Mouse (Mus musculus) kidney, postnatal 0 days (tissue): ENCODE measurements around the gene Sipa1l1. TPM values are rescaled to one million over a fixed set of nuclear protein-coding genes. Genes with fewer than 3 reads are reported as not detected.

Experiments used
- ATAC-seq: fragments of 200-750 bp; cut with Nextera tagmentation; replicated peaks from 2 replicates; pipeline ENCODE4 v1.8.0; 2017; ENCODE audit warnings: low read depth, moderate number of reproducible peaks, moderate TSS enrichment, moderate library complexity; ENCODE audit not compliant: low FRiP score
- DNase-seq: peaks from one replicate; pipeline ENCODE4 v3.0.0-alpha.2; 2016; ENCODE audit warnings: low spot score
- H3K27ac ChIP-seq: fragments of 300-500 bp; sonication (generic); 2 replicates; pipeline ENCODE4 v1.5.1; 2014; ENCODE audit warnings: mild to moderate bottlenecking
- H3K27me3 ChIP-seq: fragments of 300-500 bp; sonication (generic); 2 replicates; pipeline ENCODE4 v1.6.1; 2014; ENCODE audit warnings: low read length, mixed read lengths; ENCODE audit not compliant: insufficient read depth
- H3K36me3 ChIP-seq: fragments of 300-500 bp; sonication (generic); 2 replicates; pipeline ENCODE4 v1.6.1; 2014; ENCODE audit warnings: low read length, mixed read lengths; ENCODE audit not compliant: insufficient read depth
- H3K4me1 ChIP-seq: fragments of 300-500 bp; sonication (generic); replicated peaks from 2 replicates; pipeline ENCODE4 v1.6.1; 2014; ENCODE audit warnings: antibody characterized with exemption, low read length, mixed read lengths; ENCODE audit not compliant: insufficient read depth
- H3K4me2 ChIP-seq: fragments of 300-500 bp; sonication (generic); 2 replicates; pipeline ENCODE4 v1.6.1; 2014; ENCODE audit warnings: mild to moderate bottlenecking, low read length, moderate library complexity, mixed read lengths
- H3K4me3 ChIP-seq: fragments of 300-500 bp; sonication (generic); replicated peaks from 2 replicates; pipeline ENCODE4 v1.5.1; 2014; ENCODE audit warnings: low read depth, low read length
- H3K9ac ChIP-seq: fragments of 300-500 bp; sonication (generic); 2 replicates; pipeline ENCODE4 v1.6.1; 2014; ENCODE audit warnings: low read depth, low read length
- H3K9me3 ChIP-seq: fragments of 300-500 bp; sonication (generic); replicated peaks from 2 replicates; pipeline ENCODE4 v1.6.1; 2016; ENCODE audit warnings: low read length, inconsistent platforms, mixed read lengths
- CTCF ChIP-seq: IDR thresholded peaks from 2 replicates; pipeline ENCODE4 v1.5.1; 2016; ENCODE audit warnings: antibody characterized with exemption, low read depth, mild to moderate bottlenecking, moderate library complexity
- WGBS: fragments of 180-500 bp; shearing (Covaris S2); extraction: QIAGEN DNeasy Blood & Tissue Kit; methylation state at CpG from one replicate; pipeline ENCODE4 v1.1.7; 2014; 5-methylcytosine and 5-hydroxymethylcytosine counted together
- polyA plus RNA-seq: library from polyadenylated mRNA; unstranded; fragments of >200 nt; fragmentation: Nextera tagmentation; extraction: Ambion mirVana; gene quantifications from 2 replicates; pipeline ENCODE4 v1.2.1, GENCODE M21; 2015

Sipa1l1 gene
- polyA plus RNA-seq, 1 experiment from 2014 or later = 17.3 TPM

- TF ChIP-seq CTCF = peak; percentile 24; the same call in 1 of the 2 replicates
- no peak overlapping the region for H3K4me3 ChIP-seq
- no peak for ATAC-seq
- no peak overlapping the region for H3K9ac ChIP-seq
- no peak overlapping the region for H3K27ac ChIP-seq
- H3K4me2 ChIP-seq = no peak overlapping the region
- no peak for DNase-seq
- H3K9me3 ChIP-seq = no peaks in the 10 kb centered on the region
- H3K27me3 ChIP-seq = no peaks in the 10 kb centered on the region
- 0 out of 2 replicates have a peak, but pooled peaks cover 2% of the 10 kb centered on the region for H3K36me3 ChIP-seq
- H3K4me1 ChIP-seq = no peaks in the 10 kb centered on the region
- WGBS = 73% methylated on average over 5 of the region's 5 CpGs
These were observed 105.5 kb downstream of the Sipa1l1 start for GRCm38 (mm10) chr12:82274576-82274975.

DNA sequence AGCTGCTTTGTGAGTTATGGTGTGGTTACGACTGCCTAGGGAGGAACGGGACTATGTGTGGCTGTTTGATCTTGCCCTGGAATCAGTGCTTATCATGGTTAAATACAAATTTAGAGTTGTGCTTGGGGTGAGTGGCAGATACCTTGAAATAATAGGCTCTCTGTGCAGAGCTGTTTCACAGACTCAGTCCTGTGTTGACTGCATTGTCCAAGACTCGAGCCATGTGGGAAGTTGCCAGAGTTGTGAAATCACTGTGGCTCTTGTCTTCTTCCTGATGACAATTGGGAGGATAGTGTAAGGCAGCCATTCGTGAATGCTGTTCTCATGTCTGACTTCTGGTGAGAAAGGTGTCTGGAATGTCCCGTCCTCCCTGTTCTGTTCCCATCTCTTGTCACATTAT is 106.6 kb downstream of the Sipa1l1 start:
- H3K4me1 ChIP-seq = no peaks in the 10 kb centered on the region
- H3K9ac ChIP-seq = no peak overlapping the region
- no peaks in the 10 kb centered on the region for H3K9me3 ChIP-seq
- 0 out of 2 replicates have a peak, but pooled peaks cover 2% of the 10 kb centered on the region for H3K36me3 ChIP-seq
- H3K27me3 ChIP-seq = no peaks in the 10 kb centered on the region
- DNase-seq (no peak), ATAC-seq (no peak)
- no peak overlapping the region for H3K4me2 ChIP-seq
- TF ChIP-seq CTCF = no peak
- no peak overlapping the region for H3K27ac ChIP-seq
- 37% methylated on average over 5 of the region's 5 CpGs for WGBS
- no peak overlapping the region for H3K4me3 ChIP-seq

DNA sequence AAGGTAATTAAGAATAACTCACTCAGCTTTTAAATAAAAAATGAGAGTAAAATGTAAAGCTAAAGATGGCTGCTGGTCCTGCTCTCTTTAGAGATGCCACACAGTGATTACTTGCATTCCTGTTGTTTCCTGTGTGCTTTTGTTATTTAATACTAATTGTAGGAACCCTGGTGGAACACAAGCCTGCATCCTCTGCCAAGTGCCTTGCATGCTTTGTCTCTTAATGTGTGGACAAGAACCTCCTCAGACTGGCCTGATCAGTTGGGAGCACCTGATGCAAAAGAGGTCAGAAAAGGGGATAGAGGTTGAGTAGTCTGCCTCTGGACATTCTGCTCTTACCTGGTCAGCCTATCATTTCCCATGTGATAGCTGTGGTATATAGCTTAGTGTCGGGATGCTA is 107.5 kb downstream of the Sipa1l1 start:
- Histone ChIP-seq H3K36me3 (0 out of 2 replicates have a peak, but pooled peaks cover 2% of the 10 kb centered on the region), H3K9ac (no peak overlapping the region), H3K4me2 (no peak overlapping the region), H3K9me3 (no peaks in the 10 kb centered on the region), H3K4me1 (no peaks in the 10 kb centered on the region), H3K27me3 (no peaks in the 10 kb centered on the region), H3K27ac (no peak overlapping the region), H3K4me3 (no peak overlapping the region)
- TF ChIP-seq CTCF = no peak
- DNase-seq (no peak), ATAC-seq (no peak)
- 82% methylated on average over 1 of the region's 1 CpGs for WGBS

DNA sequence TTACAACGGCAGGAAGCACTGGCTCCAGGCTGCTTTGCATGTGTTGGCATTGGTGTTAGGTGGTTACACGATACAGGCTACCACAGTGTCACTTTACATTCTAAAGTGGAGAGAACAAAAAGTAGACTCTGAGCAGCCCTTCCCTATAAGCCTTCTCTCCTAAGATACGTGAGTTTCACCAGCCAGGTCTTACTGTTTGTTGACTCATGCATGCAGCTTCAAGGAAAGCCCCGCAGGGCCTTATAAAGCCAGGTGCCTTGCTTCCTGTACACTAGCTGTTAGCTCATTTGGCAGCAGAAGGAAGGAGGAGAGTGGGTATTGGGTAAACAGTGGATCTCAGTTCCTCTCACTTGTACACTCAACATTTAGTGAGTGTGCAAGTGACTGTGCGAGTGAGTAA is 115.5 kb downstream of the Sipa1l1 start:
- Histone ChIP-seq H3K4me2 (no peak overlapping the region), H3K9me3 (no peaks in the 10 kb centered on the region), H3K27me3 (no peaks in the 10 kb centered on the region), H3K4me3 (no peak overlapping the region), H3K9ac (no peak overlapping the region), H3K4me1 (no peaks in the 10 kb centered on the region), H3K36me3 (no peaks in the 10 kb centered on the region), H3K27ac (no peak overlapping the region)
- WGBS = 71% methylated on average over 5 of the region's 5 CpGs
- no peak for DNase-seq
- no peak for ATAC-seq
- TF ChIP-seq CTCF = no peak

DNA sequence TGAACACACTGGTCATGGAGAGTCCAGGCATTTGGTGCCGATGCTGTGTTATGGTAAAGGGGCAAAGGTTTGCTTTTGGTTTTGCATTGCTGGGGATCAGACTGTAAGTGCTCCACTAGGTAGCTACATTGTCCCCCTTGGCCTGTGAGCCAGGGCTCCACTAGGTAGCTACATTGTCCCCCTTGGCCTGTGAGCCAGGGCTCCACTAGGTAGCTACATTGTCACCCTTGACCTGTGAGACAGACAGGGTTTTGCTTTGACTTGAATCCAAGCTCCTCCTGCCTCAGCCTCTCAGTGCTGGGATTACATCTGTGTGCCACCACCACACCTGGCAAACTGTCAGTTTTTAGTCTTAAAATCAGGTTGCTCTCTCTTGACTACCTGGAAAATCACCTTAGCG is 115.9 kb downstream of the Sipa1l1 start:
- no peak overlapping the region for H3K4me2 ChIP-seq
- no peak overlapping the region for H3K4me3 ChIP-seq
- no peak overlapping the region for H3K27ac ChIP-seq
- H3K27me3 ChIP-seq = no peaks in the 10 kb centered on the region
- DNase-seq (no peak), ATAC-seq (no peak)
- H3K36me3 ChIP-seq = no peaks in the 10 kb centered on the region
- no peak overlapping the region for H3K9ac ChIP-seq
- no peaks in the 10 kb centered on the region for H3K4me1 ChIP-seq
- H3K9me3 ChIP-seq = no peaks in the 10 kb centered on the region
- 91% methylated on average over 2 of the region's 2 CpGs for WGBS
- TF ChIP-seq CTCF = no peak

DNA sequence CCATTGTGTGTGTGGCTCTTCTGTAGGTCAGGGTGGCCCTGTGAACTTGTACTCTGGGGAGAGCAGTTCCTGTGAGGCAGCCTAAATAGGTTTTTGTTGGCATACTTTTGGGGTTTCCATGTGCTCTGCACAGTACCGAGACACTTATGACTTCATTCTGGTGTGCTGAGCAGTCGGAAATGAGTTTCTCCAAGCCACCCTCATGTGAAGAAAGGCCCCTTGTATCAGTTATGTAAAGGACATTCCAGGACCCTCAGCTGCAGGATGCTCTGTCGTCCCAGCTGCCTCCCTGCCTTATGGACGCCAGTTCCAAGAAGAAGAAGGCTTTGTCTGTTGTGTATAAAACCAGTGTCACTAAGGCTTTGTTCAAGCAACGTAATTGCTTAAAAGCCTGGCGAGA is 116.9 kb downstream of the Sipa1l1 start:
- 72% methylated on average over 6 of the region's 6 CpGs for WGBS
- no peak for DNase-seq
- Histone ChIP-seq H3K9ac (no peak overlapping the region), H3K27ac (no peak overlapping the region), H3K4me2 (no peak overlapping the region), H3K36me3 (no peaks in the 10 kb centered on the region), H3K27me3 (no peaks in the 10 kb centered on the region), H3K9me3 (no peaks in the 10 kb centered on the region), H3K4me1 (no peaks in the 10 kb centered on the region), H3K4me3 (no peak overlapping the region)
- TF ChIP-seq CTCF = no peak
- ATAC-seq = no peak

GRCm38 (mm10) chr12:82286804-82287203 is 117.7 kb downstream of the Sipa1l1 start:
- Histone ChIP-seq H3K4me1 (no peaks in the 10 kb centered on the region), H3K27me3 (no peaks in the 10 kb centered on the region), H3K9me3 (no peaks in the 10 kb centered on the region), H3K36me3 (no peaks in the 10 kb centered on the region), H3K27ac (no peak overlapping the region), H3K9ac (no peak overlapping the region), H3K4me2 (no peak overlapping the region), H3K4me3 (no peak overlapping the region)
- DNase-seq (no peak), ATAC-seq (no peak)
- TF ChIP-seq CTCF = no peak
- 34% methylated on average over 5 of the region's 5 CpGs for WGBS
